Mouse (Mus musculus) right cerebral cortex, adult 2 months (tissue): Measurements from ENCODE around the gene Cgnl1.

Experiments
- DNase-seq, 2 experiments: peaks; one replicate each; pipeline ENCODE4 v3.0.0; 2021 to 2022; ENCODE audit warnings: low spot score in 2 of 2

Cgnl1 gene

GRCm38 (mm10) chr9:71578896-71579564 is 192.4 kb downstream of the Cgnl1 start:
- DNase-seq, result no peak
